Mouse (Mus musculus) layer of hippocampus, adult 9-11 months (tissue): ENCODE measurements around the gene Ugt2a3.
"Not testable (repeated sequence)": the region's sequence is repeated elsewhere in the genome, so short reads cannot be mapped to it uniquely, and the experiment has no call there.

Experiments
- DNase-seq: peaks from one replicate; pipeline ENCODE4 v3.0.0; 2022

Gene Ugt2a3

GRCm38 (mm10) chr5:87336961-87337697 is at the start of gene Ugt2a3:
TSS of gene Ugt2a3 (minus strand) at chr5:87337195.
- DNase-seq = no peak

DNA sequence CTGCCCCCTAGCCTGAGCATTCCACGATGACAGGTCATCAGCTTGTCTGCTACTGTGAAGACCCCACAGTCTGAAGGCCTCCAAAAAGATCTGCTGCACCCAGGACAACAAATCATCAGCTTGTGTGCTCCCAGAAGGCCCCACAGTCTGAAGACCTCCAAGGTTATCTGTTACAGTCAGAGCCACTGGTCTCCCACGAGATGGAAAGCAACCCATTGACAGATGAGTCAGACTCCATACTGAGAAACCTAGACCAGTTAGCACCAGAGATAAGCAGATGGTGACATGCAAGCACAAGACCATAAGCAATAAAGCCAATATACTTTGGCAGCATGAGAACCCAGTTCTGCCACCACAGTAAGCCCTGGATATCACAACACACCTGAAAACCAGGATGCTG is 43.2 kb upstream of the Ugt2a3 start:
- DNase-seq = no peak

GRCm38 (mm10) chr5:87379825-87380224 is 42.8 kb upstream of the Ugt2a3 start:
- no peak for DNase-seq

DNA sequence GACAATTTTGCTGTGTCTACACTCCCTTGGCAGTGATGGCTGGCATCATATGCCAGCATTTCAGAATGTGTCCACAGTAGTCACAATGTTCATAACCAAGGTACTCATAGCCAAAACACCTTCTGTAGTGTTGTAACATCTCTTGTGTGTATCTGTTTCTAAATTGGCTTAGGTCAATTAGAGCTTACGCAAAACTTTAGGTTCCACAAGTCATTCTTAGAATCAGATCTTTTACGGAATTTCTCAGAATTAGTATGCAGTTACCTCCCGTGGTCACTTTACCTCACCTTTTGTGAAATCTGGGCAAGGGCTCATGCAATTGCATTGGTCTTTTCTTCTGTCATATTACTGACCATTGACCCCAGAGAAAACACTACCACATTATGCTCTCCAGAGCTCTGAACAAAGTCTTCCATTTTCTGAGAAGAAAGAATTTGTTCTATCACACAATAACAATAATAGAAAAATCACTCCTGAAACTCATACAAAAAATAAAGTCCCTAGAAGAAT is 38.9 kb upstream of the Ugt2a3 start:
- DNase-seq = no peak

GRCm38 (mm10) chr5:87373502-87373863 is 36.5 kb upstream of the Ugt2a3 start:
- no peak for DNase-seq

DNA sequence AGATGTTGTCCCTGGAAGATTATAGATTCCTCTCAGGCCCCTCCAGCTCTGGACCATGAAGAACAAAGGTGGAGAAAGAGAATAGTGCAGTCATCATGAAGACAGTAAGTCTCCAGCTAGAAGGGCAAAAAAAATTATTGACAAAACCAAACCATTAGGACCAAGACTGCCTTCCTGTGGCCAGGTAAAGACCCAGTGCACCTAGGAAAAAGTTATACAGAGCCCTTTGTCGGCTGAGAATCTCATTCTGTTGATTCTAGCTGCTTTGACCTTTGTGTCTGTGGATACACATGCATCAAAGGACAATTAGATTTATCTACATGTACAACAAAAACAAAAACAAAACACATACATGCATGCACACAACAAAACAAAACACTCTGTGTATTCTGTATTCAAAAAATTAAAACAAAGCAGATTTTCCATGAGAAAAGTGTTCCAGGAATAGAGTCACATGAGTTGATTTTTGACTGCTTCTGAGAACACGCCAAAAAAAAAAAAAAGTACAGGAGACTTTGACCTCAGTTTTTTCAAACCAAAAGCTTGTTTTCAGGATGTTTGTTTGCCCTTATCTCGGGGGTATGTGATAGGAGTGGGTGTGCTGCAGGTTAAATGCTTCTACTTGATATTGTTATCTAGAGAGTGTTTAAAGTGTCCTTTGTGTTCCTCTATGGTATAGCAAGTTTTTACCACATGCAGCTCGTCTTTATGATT is 36.0 kb upstream of the Ugt2a3 start:
- not testable (repeated sequence) for DNase-seq

DNA sequence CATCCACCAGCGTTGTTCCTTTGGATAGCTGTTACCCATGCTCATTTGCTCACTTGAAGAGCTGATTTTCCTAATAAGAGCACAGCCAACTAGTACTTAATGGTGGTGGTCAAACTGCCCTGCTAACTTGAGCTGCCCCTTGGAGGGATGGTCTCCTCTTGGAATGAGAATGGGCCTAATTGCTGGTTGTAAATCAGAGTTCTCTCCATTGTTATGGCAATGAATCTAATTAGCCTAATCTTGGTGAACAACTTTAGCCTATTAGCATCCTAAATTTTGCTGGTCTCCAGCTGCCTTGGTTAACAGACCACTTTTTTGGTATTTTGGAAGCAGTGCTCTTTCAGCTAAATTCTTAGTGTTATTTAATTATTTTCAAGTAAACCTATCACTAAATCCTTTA is 13.4 kb upstream of the Ugt2a3 start:
- no peak for DNase-seq

DNA sequence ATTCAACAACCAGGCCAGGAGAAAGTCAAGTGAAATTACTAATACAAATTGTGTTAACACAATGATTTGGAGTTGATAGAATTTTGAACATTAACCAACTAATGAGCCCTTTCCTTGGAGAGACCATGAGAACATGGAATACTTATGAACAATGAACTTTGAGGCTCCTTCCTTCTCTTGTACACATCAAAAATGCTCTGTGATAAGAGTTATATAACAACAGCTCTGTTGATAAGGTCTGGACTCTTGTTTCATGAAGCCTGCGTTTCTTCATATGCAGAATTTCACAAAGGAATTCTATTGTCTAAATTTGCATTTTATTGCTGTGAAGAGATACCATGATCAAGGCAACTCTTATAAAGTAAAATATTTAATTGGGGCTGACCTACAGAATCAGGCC is 12.2 kb upstream of the Ugt2a3 start:
- DNase-seq = not testable (repeated sequence)

- DNase-seq = not testable (repeated sequence)
These were observed 10.6 kb upstream of the Ugt2a3 start for GRCm38 (mm10) chr5:87347479-87348078.

GRCm38 (mm10) chr5:87340461-87340860 is 3.5 kb upstream of the Ugt2a3 start:
- no peak for DNase-seq

GRCm38 (mm10) chr5:87335199-87335598 is 1.8 kb downstream of the Ugt2a3 start:
- DNase-seq = no peak

DNA sequence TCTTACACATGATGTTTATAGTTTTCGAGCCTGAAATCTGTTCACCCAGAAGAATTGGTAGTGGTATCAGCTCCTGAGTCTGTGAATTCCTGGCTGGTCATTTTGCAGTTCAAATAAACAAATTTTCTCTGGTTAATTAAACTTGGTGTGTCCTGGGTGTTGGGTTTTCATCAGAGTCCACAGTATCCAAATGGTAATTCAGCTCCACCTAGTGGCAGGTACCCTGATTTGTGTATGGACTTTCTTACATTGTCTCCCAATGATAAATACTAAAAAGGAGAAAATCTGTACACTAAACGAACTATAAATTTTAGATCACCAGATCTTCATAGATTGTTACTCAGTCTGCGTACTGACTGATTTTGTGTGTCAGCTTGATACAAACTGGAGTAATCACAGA is 3.4 kb downstream of the Ugt2a3 start:
- peak; percentile 2 for DNase-seq

GRCm38 (mm10) chr5:87311392-87311791 is 25.6 kb downstream of the Ugt2a3 start:
- no peak for DNase-seq

DNA sequence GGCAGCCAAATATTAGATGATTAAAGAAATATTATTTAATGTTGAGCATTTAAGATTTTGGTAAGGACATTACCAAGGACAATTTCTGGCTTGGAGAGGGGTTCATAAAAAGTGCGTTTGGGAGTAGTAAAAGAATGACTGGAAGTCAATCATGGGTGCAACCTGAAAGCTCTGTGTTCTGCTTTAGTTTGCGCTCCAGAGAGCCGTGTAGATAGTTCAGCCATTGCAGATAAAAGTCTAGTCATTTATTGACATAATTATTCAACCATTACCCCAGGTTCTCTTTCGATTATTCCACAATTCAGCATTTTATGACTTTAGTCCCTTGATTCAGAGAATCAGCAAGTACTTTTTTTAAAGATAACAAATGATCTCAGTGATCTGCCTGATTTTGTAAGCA is 50.8 kb downstream of the Ugt2a3 start:
- not testable (repeated sequence) for DNase-seq

- not testable (repeated sequence) for DNase-seq
These were observed 61.0 kb downstream of the Ugt2a3 start for GRCm38 (mm10) chr5:87275986-87276385.

DNA sequence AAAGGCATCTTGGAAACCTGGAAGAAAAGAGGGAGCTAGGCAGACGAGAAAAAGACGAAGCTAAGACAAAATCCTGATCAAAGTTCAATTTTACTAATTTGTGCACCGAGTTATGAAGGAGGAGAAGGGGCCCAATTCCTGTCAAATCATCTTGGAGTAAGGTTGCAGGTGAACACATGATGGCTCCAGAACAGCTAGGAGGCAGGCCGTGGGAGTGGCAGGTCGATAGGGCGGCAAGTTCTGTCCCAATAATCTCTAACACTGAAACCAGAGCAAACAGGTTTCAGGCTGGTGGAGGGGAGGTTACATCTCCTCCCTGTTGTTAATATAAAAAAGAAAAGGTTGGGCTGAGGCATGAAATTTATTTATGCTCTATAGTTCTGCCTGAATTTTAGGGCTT is 61.4 kb downstream of the Ugt2a3 start:
- DNase-seq = no peak
